Mouse (Mus musculus) ES-Bruce4 (cell line): ENCODE data around the gene Tenm2. TPM values are rescaled to one million over a fixed set of nuclear protein-coding genes. Genes with fewer than 3 reads are reported as not detected.

Source experiments
- H3K27ac ChIP-seq: 2 replicates; pipeline ENCODE4 v1.5.1; 2012; ENCODE audit warnings: low read length, inconsistent platforms; ENCODE audit not compliant: insufficient read depth
- H3K27me3 ChIP-seq: 2 replicates; pipeline ENCODE4 v1.6.1; 2012; ENCODE audit warnings: mild to moderate bottlenecking, low read length, inconsistent platforms; ENCODE audit not compliant: control insufficient read depth, poor library complexity, insufficient read depth, severe bottlenecking
- H3K36me3 ChIP-seq: 2 replicates; pipeline ENCODE4 v1.6.1; 2012; ENCODE audit warnings: inconsistent platforms, mild to moderate bottlenecking, low read length, moderate library complexity; ENCODE audit not compliant: control insufficient read depth, poor library complexity, insufficient read depth, severe bottlenecking
- H3K4me1 ChIP-seq: one replicate; pipeline ENCODE4 v1.8.1; 2011; ENCODE audit warnings: low read length; ENCODE audit not compliant: control insufficient read depth, insufficient read depth
- H3K4me3 ChIP-seq: 2 replicates; pipeline ENCODE4 v1.5.1; 2011; ENCODE audit warnings: low read depth, mild to moderate bottlenecking, low read length
- H3K9ac ChIP-seq: 2 replicates; pipeline ENCODE4 v1.6.1; 2012; ENCODE audit warnings: low read depth, mild to moderate bottlenecking, inconsistent platforms; ENCODE audit not compliant: poor library complexity, severe bottlenecking
- H3K9me3 ChIP-seq: replicated peaks from 2 replicates; pipeline ENCODE4 v1.6.1; 2012; ENCODE audit warnings: mild to moderate bottlenecking, low read length, inconsistent platforms; ENCODE audit not compliant: control insufficient read depth, poor library complexity, insufficient read depth, severe bottlenecking
- CTCF ChIP-seq: IDR thresholded peaks from one replicate; pipeline ENCODE4 v1.8.1; 2011; ENCODE audit warnings: low read depth, low read length
- EP300 ChIP-seq: IDR thresholded peaks from 2 replicates; pipeline ENCODE4 v1.6.1; 2011; ENCODE audit warnings: low read depth, low read length; ENCODE audit not compliant: insufficient read depth
- POLR2A ChIP-seq: IDR thresholded peaks from one replicate; pipeline ENCODE4 v1.8.1; 2011; ENCODE audit warnings: low read length; ENCODE audit not compliant: insufficient read depth
- polyA plus RNA-seq: library from polyadenylated mRNA; stranded (reverse); fragments of >200 nt; gene quantifications from 2 replicates; pipeline ENCODE4 v1.2.4, GENCODE M21; 2011; ENCODE audit warnings: low read depth; ENCODE audit not compliant: missing spikeins, insufficient read depth, insufficient read length

The Tenm2 gene
- polyA plus RNA-seq, 1 experiment: not detected

DNA sequence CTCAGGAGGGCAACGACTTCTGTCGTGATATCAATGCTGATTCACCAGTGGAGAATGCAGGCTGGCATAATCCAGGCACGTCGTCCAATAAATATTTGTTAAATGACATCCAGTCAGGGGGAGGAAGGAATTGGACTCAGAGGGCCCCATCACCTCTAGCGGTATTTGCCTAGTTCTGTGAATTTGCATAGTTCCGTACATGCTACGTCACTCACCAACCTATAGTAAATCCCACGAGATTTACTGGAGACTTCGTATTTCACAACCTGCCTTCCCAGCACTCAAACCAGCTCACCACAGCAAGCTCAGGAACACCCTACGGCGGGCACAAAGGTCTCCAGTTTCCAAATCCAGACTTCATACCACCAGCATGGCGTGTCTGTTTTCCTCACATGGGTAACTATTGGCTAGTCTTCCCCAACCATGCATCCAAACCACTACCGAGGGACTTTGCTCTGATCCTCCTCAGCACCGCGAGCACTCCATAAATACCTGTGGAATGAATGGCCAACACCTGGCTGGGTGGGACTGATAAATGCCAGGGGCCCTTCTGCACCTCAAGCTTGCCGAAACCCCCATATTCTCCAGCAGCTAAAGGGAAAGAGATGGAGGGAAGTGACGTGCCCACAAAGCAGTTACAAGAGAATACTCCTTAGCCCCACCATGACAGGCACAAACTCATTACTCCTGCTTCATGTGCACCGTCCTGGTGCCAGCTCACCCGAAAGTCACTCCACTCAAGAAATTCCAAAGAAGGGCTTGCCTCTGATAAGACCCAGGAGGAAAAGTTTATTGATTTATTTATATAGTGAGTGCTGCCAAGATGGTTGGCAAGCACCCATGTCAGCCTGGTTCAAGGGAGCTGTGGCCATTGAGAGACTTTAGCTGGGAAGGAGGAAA, 1264.7 kb downstream of the Tenm2 start:
- TF ChIP-seq CTCF (no peak), POLR2A (no peak), EP300 (no peak)
- Histone ChIP-seq H3K36me3 (no peaks in the 10 kb centered on the region), H3K27ac (no peak overlapping the region), H3K4me3 (no peak overlapping the region), H3K9me3 (no peaks in the 10 kb centered on the region), H3K27me3 (no peaks in the 10 kb centered on the region), H3K4me1 (peaks cover 12% of the 10 kb centered on the region), H3K9ac (no peak overlapping the region)

DNA sequence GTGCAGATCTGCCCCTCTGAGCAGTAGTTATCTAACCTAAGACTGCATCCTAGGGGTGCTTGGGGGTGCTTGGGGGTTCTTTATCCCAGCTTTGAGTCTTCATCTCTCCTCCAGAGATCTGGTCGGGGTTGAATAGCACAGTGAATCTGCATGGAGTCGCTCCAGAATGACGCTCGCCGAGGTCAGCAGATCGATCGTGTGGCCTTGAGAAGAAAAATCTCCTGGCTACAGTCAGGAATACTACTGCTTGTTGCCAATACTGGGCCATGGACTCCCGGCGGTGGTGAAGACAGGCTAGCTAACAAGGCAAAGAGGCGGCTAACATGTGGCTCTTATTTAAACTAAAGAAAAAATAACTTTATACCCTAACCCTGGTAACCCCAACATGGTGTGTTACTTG, 1267.5 kb downstream of the Tenm2 start:
- Histone ChIP-seq H3K9ac (no peak overlapping the region), H3K36me3 (no peaks in the 10 kb centered on the region), H3K9me3 (0 out of 2 replicates have a peak, but pooled peaks cover 3% of the 10 kb centered on the region), H3K4me3 (no peak overlapping the region), H3K27ac (no peak overlapping the region), H3K27me3 (no peaks in the 10 kb centered on the region), H3K4me1 (peaks cover 10% of the 10 kb centered on the region)
- TF ChIP-seq POLR2A: no peak
- TF ChIP-seq CTCF: no peak
- TF ChIP-seq EP300: no peak

DNA sequence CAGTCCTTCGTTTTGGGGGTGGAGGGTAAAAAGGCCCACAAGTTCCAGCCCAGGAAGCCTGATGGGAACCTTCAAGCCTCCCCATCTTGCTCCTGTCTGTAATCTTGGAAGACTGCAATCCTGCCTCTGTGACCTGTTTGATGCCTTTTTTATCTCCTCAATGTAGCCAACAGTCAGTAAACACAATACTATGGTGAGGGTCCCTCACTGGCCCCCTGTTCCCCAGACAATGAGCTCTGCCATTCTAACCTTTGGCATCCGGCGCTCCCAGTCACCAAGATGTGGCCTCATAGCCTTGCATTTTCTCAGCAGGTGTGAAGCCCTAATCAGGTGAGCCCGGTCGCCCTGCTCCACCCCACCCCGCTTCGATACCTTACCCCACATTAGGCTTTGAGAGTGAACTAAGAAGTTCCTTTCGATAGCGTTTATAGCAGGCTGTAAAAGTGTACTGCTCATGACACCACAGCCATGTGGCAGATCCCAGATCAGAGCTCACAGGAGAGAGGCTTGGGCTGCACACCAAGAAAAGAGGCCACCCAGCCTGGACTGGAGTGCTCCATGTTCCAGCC, 1271.7 kb downstream of the Tenm2 start:
- no peak overlapping the region for H3K9ac ChIP-seq
- no peak overlapping the region for H3K27ac ChIP-seq
- no peaks in the 10 kb centered on the region for H3K27me3 ChIP-seq
- H3K36me3 ChIP-seq: no peaks in the 10 kb centered on the region
- no peak overlapping the region for H3K4me3 ChIP-seq
- H3K9me3 ChIP-seq: 0 out of 2 replicates have a peak, but pooled peaks cover 3% of the 10 kb centered on the region
- TF ChIP-seq EP300 (no peak), CTCF (no peak), POLR2A (no peak)
- peaks cover 3% of the 10 kb centered on the region for H3K4me1 ChIP-seq

DNA sequence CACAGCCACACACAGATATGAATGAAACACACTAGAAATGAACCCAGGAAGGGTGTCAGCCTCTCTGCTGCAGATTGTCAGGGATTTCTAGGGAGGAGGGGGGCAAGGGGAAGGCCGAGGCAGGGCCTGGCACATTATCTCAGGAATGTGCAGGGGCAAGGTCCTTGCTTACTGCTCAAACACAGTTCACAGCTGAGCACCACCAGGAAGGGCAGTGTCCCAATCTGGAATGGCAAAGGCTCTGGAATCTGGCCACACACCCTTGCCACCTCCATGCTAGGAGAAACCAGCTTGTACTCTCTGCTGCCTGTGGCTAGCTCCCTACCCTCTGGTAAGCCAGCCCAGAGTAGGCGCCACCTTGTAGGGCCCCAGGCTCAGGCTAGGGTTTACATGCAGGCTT, 1272.2 kb downstream of the Tenm2 start:
- H3K4me3 ChIP-seq: no peak overlapping the region
- TF ChIP-seq POLR2A (no peak), EP300 (no peak), CTCF (no peak)
- H3K9me3 ChIP-seq: 0 out of 2 replicates have a peak, but pooled peaks cover 3% of the 10 kb centered on the region
- H3K4me1 ChIP-seq: peaks cover 3% of the 10 kb centered on the region
- no peak overlapping the region for H3K9ac ChIP-seq
- no peaks in the 10 kb centered on the region for H3K36me3 ChIP-seq
- H3K27ac ChIP-seq: no peak overlapping the region
- H3K27me3 ChIP-seq: no peaks in the 10 kb centered on the region

DNA sequence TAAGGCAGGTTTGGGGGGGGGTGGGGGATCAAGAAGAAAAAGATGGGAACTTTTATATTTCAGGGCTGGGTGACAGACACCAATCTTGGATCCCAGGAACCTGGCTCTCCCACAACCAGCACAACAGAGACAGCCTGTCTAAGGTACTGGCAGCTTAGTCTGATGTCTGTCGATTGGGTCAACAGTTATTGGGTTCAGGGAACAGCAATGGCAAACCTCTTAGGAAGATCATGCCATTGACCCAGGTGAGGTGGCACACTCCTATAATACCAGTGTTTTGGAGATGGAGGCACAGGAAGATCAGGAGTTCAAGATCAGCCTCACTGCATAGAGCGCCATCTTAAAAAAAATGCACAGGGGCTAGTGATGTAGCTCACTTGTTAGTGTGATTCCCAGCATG, 1273.3 kb downstream of the Tenm2 start:
- H3K9me3 ChIP-seq: 0 out of 2 replicates have a peak, but pooled peaks cover 3% of the 10 kb centered on the region
- TF ChIP-seq POLR2A (no peak), EP300 (no peak), CTCF (no peak)

DNA sequence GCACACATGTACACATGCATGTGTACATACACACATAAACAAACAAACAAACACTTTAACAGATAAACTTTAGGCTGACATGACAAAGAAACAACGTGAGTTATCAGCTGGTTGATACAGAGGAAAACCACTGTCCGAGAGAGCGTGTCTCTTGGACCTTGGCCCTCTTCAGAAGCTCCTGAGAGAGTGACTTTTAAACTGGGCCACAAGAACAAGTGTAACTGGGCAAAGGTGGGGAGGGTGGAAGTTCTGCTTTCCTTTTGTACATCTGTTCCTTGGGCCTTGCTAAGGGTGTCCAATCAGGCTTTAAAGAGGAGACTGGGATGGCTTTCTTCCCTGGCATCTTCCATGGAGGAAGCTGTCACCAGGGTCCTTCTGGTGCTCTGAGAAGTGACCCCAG, 1276.5 kb downstream of the Tenm2 start:
- peaks cover 3% of the 10 kb centered on the region for H3K4me1 ChIP-seq
- H3K9ac ChIP-seq: no peak overlapping the region
- TF ChIP-seq EP300 (no peak), POLR2A (no peak), CTCF (no peak)
- H3K9me3 ChIP-seq: no peaks in the 10 kb centered on the region
- no peak overlapping the region for H3K27ac ChIP-seq
- H3K4me3 ChIP-seq: no peak overlapping the region
- no peaks in the 10 kb centered on the region for H3K27me3 ChIP-seq
- H3K36me3 ChIP-seq: no peaks in the 10 kb centered on the region; the same call in 1 of the 2 replicates

More for the DNA sequence above, 1273.3 kb downstream of the Tenm2 start:
- Histone ChIP-seq H3K4me1 (peaks cover 3% of the 10 kb centered on the region), H3K9ac (no peak overlapping the region), H3K27ac (no peak overlapping the region), H3K36me3 (no peaks in the 10 kb centered on the region), H3K4me3 (no peak overlapping the region), H3K27me3 (no peaks in the 10 kb centered on the region)
